Mouse (Mus musculus): ENCODE measurements around the gene Tnfrsf1a.

Tnfrsf1a gene

DNA sequence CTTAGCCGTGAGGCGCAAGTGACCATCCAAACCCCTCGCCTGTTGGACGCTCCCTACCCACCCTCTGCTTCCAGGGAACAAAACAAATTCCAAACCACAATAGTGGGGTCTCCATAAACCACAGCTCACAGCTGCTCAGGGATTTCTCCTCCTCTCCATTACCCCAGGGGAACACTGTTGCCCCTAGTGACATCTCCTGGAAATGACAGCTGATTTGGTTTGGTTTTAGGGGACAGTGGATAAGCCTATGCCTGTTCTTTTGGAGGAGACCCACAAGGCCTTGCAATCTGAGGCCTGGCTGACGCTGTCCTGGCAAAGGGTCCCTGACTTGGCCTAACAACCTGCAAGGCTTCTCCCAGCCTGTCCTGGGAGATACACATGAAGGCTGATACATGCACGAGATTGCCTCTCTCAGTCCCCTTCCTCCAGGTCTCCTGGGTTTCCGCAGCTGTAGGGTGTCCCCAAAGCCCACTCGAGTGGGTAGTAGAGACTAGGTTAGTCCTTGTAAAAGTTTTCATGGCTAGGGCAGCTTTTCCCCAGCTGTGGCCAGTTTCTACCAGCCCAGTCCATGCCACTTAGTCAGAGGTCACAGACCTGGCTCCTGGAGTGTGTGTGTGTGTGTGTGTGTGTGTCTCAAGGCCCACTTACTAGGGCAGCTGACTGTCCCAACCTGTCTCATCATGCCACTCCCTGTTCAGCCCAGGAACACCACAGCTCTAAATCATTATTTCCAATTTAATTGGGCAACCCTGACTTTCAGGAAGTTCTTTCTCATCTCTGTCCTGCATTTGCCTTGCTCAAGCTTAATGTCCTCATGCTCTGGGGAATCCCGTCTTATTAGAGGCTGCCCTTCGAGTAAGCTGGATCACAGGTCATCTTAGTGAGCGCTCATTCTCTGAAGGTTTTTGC lies 36.2 kb downstream of the Tnfrsf1a start:
- peak; percentile 46 for DNase-seq (ENCODE audit: low spot score)

DNA sequence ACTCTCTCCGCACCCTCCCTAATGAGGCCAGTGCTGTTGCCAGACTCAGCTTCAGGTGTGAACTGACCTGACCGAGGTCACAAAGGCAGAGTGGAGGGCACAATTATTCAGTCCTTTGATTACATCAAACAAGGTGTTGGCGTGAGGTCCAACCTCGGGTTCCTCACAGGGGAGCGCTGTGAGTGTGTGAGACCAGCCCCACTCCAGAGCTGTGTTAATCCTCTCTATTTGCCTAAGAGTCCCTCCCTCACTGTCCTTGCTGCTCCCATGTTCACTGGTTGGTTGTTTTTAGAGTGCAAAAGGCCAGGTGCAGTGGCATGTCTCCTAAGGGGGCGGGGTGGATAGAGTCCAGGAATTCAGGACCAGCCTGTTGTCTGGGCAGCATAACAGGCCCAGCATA lies 36.9 kb downstream of the Tnfrsf1a start:
- DNase-seq (ENCODE audit: low spot score) = no peak

DNA sequence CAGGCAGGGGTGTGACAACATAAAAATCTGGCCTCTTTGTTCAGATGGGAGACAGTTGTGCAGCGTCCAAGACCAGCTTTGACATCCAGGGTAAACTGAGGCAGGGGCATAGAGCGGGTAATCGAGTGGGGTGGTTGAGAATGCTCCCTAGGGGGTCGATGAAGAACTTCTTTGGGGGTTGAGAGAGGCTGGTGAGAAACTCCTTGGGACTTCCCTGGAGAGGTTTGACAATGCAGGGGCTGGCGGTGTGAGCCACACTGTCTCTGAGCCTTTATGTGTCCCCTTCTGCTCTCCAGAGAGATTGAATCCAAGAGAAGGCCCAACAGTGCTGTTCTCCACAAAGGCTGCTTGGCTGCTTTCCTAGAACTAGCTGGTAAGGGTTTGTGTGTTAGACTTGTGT lies 40.7 kb downstream of the Tnfrsf1a start:
- DNase-seq (ENCODE audit: low spot score) = no peak

GRCm38 (mm10) chr6:125405461-125406382 lies 56.6 kb downstream of the Tnfrsf1a start:
- no peak for DNase-seq (ENCODE audit: low spot score)

- peak; percentile 43 for DNase-seq (ENCODE audit: low spot score)
Observed at GRCm38 (mm10) chr6:125407224-125407623, 58.1 kb downstream of the Tnfrsf1a start.

GRCm38 (mm10) chr6:125407657-125408056 lies 58.5 kb downstream of the Tnfrsf1a start:
- no peak for DNase-seq (ENCODE audit: low spot score)

DNA sequence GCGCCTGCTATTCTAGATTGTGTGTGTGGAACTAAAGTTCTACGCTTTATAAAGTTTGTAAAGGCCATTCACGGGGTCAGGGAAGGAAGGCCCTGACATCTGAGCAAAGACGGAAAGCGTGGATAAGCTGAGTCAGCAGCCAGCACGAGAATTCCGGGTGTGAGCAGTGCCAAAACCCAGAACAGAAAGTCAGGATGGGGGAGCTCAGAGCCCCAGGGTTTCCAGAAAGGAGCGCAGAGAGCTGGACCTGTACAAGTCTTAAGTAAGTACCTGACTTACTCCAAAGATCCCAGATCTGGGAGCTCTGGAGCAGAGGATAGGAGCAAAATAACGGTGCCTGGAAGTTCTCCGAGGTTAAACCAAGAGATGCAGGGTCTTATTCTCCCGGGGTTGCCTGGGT lies 61.4 kb downstream of the Tnfrsf1a start:
- no peak for DNase-seq (ENCODE audit: low spot score)

- no peak for DNase-seq (ENCODE audit: low spot score)
Observed at GRCm38 (mm10) chr6:125410995-125411547, 61.9 kb downstream of the Tnfrsf1a start.

- no peak for DNase-seq (ENCODE audit: low spot score)
Observed at GRCm38 (mm10) chr6:125411661-125412060, 62.5 kb downstream of the Tnfrsf1a start.
